Mouse (Mus musculus) left cerebral cortex, adult 9 months (tissue): ENCODE measurements around the gene Pawr.

Source experiments
- DNase-seq, 2 experiments: peaks; one replicate each; pipeline ENCODE4 v3.0.0; 2022; ENCODE audit warnings: low spot score in 2 of 2

The Pawr gene

GRCm38 (mm10) chr10:108331784-108332561, at the start of gene Pawr:
Gene Pawr (plus strand): TSS chr10:108332121.
- DNase-seq = peak in 1 of 2 experiments; percentile 12

- no peak for DNase-seq
Observed at GRCm38 (mm10) chr10:108282351-108282750, 49.6 kb upstream of the Pawr start.

DNA sequence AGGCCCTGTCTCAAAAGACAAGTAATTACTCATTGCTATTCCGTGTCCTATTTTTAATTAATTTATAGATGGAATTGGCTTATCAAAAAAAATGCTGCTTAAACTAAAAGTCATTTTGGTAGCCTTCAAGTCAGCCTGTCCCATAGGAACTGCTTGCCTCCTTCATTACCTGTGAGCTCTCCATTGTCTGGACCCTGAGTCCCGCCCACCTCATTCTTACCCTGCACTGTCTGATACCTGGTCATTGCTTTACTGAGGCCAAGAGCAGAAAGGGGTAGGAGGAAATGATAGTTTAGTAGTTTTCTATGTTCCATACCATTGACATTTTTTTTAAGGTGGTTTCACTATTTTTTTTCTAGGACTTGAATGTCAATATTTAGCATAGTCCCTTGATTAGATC, 48.5 kb upstream of the Pawr start:
- DNase-seq = no peak

DNA sequence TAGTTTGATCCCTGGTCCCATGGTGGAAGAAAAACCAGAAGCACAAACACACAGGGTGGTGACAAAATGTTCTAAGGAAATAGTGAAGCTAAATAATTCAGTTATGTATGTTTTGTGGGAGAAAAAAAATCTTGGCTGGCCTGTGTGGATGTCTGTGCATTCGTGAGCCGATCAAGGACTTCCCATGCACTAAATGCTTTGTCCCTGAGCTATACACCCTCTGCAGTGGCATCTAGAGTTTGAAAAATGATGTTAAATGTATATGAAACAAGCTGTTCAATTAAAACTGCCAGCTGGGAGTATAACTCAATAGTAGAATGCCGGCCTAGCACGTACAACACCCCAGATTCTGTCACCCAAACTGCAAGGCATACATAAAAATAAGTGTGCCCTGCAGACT, 48.1 kb upstream of the Pawr start:
- DNase-seq = no peak

GRCm38 (mm10) chr10:108284445-108284844, 47.5 kb upstream of the Pawr start:
- no peak for DNase-seq

DNA sequence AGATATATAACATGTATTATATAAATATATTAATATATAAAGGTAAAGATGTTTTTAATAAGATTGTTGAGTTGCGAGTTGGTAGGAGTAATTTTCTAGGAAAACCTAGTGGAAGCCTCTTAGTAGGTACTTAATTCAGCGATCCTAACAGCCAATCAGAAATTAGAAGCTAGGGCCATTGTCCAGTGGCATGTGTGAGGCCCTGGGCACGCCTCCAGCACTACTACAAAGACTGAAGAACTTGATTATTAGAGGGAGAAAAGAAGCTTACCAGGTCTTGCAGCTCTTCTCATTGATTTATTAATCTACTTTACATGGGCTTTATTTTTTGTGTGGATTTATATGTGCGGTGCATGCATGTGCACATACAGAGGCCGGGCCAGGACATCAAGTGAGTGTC, 46.9 kb upstream of the Pawr start:
- no peak for DNase-seq

GRCm38 (mm10) chr10:108286658-108287437, 45.1 kb upstream of the Pawr start:
- no peak for DNase-seq

DNA sequence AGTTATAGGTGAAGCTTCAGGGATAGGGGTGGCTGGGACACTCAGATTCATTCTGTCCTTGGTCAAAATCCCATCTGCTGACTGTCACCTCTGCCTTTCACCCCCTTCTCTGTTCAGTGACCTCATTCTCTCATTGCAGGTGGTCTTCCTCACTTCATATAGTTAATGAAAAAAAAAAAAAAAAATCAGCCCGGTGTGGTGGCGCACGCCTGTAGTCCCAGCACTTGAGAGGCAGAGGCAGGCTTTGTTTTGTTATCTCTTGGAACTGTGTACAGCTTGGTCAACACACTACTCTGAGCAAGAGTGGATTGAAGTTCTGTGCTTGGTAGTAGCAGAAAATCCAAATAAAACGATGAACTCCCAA, 44.5 kb upstream of the Pawr start:
- no peak for DNase-seq

DNA sequence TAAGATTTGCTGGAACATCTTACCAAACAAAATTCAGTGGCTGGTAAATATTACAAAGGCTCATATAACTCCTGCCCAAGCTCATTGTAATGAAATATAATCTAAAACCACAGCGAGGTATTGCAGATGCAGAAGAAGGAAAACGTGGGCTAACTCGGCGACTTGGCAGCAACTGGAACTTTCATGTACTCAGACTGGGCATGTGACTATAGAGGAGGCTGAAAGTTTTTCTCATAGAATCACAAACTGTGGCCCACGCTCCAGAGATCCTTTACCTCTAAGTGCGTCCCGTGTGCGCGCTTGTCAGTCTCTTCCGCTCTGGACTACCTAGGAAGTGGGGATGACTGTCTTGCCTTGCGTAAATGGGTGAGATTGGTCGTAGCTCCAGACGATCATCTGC, 41.9 kb upstream of the Pawr start:
- DNase-seq = peak in 1 of 2 experiments; percentile 33

DNA sequence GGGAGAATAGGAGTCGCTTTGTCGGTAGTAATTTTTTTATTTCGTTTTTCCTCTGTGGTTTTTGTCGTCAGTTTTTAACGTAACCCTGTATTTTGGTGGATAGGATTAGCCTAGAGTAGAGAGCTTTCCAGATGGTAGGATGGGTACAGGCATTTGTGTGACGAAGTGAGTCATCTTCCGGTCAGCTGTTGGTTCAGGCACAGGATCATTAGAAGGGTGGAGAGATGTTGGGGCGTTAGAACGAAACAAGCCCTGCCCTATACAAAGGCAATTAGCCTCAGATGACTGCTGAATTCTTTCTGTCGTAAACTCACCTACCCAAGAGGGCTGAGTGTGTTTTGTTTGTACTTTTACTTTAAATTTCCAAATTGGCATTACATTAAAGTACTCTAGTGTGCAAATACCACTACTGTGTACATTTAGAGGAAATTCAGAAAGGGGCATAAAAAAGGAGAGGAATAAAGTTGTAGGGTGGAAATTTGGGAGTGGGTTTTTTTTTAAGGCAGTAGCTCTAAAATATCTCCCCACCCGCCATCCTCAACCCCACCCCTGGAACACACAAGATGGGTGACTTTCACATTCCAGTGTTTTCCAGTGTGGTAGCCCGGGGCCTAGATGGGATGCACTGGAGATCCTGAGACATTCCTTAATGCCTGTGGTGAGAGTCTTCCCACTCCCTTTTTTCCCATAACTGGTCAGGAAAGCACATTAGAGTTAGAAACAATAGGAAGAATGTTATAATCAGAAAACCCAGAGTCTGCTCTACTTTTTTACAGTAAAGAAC, 40.0 kb upstream of the Pawr start:
- no peak for DNase-seq

- DNase-seq = no peak
Observed at GRCm38 (mm10) chr10:108292651-108293050, 39.3 kb upstream of the Pawr start.

- peak in 1 of 2 experiments; percentile 34 for DNase-seq
Observed at GRCm38 (mm10) chr10:108293620-108294195, 38.2 kb upstream of the Pawr start.

DNA sequence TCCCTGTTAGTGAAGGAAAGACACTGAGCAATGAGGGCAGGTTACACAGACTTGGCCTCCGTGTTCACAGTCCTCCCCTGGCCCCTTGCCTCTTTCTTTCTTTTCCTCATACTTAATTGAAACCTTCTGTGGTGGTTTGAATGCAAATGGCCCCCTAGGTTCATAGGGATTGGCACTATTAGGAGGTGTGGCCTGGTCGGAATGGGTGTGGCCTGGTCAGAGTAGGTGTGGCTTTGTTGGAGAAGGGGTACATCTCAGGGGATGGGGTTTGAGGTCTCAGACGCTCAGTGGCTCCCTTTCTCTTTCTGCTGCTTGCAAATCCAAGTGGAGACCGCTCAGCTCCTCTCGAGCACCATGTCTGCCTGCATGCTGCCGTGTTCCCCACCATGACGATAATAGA, 37.2 kb upstream of the Pawr start:
- DNase-seq = no peak

DNA sequence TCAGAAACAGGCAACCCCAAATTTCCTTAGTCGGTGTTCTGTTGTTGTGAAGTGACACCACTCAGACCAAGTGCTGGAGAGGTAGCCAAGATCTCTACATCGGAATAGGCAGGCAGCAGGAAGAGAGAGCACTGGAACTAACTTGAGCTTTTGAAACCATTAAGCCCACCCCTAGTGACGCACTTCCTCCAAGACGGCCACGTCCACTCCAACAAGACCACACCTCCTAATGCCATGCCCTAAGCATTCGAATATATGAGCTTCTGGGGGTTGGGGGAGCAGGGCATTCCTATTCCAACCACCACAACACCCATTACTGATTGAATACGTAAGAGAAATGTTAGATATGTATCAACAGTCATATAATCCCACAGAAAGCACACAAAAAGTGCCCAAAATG, 35.5 kb upstream of the Pawr start:
- no peak for DNase-seq

DNA sequence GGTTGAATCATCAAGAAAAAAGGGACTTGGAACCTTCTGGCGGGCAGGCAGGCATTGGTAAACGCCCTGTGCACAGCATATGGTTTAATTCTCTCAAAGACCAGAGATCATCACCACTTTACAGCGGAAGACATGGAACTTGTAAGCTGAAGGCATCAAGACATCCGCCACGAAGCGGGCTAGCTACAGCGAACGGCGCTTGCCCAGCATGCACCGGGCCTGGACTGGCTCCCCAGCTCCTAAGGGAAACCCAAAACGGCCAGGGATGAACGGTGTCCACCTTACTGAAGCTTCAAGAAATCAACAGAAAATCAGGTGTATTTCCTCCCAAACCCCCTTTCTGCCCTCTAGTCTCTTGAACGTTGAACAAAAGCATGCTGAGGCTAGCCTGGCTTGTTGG, 33.7 kb upstream of the Pawr start:
- DNase-seq = no peak

DNA sequence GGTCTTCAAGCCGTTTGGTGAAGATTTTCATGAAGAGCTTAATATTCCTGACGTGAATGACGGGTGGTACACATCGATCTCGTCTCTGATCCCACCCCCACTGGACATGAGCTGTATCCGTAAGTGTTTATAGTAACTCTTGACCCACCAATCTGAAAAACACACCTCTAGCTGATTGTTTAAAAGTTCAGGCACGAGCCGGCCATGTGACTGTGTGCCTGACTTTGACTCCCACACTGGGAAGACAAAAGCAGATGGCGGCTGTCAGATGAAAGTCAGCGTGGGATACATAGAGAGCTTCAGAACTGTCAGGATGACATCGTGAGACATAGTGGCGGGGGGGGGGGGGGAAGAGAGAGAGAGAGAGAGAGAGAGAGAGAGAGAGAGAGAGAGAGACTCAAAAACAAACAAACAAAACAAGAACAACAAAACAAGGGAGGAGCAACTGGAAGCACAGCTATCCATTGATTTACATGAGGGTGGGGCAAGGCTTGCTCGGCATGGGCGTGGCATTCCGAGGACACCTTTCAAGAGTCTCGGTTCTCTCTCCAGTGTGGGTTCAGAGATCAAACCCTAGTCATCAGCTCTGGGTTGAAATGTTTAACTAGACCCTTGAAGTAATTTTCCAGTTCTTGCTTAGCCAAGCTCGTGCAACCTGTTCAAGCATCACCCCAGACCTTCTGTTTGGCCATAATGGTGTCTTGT, 32.9 kb upstream of the Pawr start:
- DNase-seq = no peak

DNA sequence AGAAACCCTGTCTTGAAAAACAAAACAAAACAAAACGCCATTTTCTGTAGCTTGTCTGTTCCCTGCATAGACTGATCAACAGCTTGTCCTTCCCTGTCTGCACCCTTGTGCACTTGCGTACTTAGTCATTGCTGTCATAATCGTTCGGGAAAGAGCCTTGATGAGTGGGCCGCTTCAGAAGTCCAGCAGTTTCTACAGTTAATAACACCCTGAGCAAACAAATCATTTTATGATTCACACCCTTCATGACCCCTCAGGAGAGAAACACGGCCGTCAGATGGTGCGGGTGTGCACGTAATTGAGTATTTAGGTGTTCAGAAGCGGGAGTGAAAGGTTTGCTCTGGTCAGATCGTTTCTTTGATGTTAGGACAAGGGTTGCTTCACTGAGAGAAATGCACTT, 32.1 kb upstream of the Pawr start:
- DNase-seq = no peak

DNA sequence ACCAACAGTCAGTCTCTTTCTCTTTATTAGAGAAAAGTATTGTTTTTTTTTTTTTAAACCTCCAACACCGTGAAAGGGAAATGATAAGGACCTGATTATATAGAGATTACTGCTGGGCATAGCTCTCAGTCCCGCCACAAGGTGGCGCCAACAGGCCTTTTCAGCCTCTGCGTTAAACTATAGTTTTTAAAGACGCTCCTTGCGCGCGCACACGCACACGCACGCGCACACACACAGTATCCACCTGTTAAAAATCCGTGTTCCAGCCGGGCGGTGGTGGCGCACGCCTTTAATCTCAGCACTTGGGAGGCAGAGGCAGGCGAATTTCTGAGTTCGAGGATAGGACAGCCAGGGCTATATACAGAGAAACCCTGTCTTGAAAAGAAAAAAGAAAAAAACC, 31.1 kb upstream of the Pawr start:
- DNase-seq = peak in 1 of 2 experiments; percentile 78

DNA sequence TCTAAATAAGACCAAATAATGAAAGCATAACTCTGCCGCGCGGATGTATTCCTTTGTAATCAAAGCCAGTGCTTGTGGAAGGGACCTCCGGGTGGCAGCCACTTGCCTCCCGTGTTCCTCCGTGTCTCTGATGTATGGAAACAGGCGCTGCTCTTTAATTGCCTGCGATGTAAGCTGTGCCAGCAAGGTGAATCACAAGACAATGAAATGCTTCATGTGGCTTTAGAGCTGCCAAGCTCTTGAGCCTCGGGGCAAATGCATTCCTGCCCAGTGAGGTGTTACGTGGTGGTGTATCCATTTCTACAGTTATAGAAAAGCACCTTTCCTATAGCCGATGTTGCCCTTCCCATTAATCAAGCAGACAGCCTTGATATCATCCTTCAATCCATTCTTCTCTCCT, 24.1 kb upstream of the Pawr start:
- DNase-seq = no peak

DNA sequence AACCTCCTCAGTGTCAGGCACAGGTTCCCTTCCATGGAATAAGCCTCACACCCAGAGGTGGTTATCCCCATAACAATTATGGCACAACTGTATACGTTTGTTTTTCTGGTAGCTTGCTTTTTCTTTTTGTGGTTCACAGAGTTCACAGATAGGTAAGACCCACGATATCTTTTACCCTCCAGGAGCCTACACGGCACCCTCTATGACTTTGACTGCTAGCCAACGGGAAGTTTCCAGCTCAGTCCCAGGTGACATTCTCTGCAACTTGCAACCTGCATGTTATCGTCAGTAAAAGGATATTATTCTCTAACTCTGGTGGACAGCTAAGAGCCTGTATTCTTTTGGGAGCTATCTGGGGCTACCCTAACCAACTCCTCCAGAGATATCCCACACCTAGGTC, 21.7 kb upstream of the Pawr start:
- DNase-seq = no peak

GRCm38 (mm10) chr10:108311396-108311795, 20.5 kb upstream of the Pawr start:
- DNase-seq = no peak

DNA sequence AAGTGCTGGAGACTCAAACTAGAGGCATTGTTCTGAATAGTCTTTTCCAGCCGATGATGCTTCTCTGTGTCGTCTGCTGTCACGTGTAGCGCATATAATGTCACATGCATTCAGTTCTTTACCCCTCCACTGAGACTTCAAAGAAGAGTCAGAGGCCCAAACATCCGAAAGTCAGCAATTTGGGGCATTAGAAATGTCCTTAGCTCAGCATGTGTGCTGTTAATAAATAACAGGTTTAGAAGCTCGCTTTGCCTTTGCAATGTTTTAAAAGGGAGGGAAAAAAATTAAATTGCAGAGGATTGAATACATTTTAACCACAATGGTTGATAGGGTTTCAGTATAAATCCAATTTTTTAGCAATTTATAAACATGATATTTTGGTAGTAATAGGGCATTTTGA, 18.1 kb upstream of the Pawr start:
- no peak for DNase-seq
